Mouse (Mus musculus): ENCODE measurements around the gene Cabp2.

GRCm38 (mm10) chr19:4097441-4097825 is 16.1 kb downstream of the Cabp2 start:
- TF ChIP-seq CTCF (IDR thresholded peaks at IDR 0.05; ENCODE audit: control insufficient read depth, insufficient read depth, insufficient read length) = no peak
- no peak for TF ChIP-seq MYOG (IDR thresholded peaks at IDR 0.05; ENCODE audit: control insufficient read depth, extremely low read depth, insufficient read length)
- TF ChIP-seq USF1 (IDR thresholded peaks at IDR 0.05; ENCODE audit: low read depth) = no peak
- TF ChIP-seq MYOD1 (IDR thresholded peaks at IDR 0.05; ENCODE audit: control insufficient read depth, insufficient read length, low read depth) = no peak
- no peak for TF ChIP-seq MAX (IDR thresholded peaks at IDR 0.05)

Measured in C2C12 (cell line).